ENCODE assay signal across 8 mouse cellular contexts in genomic region chr4:131920595-131921351, GRCm38 (mm10). TPM values are rescaled to one million over a fixed set of nuclear protein-coding genes. Genes with fewer than 3 reads are reported as not detected.
A peak's percentile ranks its signal among the peaks of the same experiment; 100 is the strongest.
DNase-seq lines count a peak whose midpoint lies in the region; ATAC-seq and TF ChIP-seq lines count a peak whose summit lies in the region.

No protein-coding gene starts in this region.

- peaks cover 97% of the 10 kb centered on the region for H3K27me3 ChIP-seq in embryonic facial prominence, embryonic 10.5 days (replicated peaks; ENCODE audit: low read depth, poor library complexity, severe bottlenecking)
- H3K27me3 ChIP-seq in heart, embryonic 14.5 days (ENCODE audit: control insufficient read depth, insufficient read depth, low read length) = peaks cover 5% of the 10 kb centered on the region
- peaks cover 14% of the 10 kb centered on the region for H3K27me3 ChIP-seq in kidney, embryonic 16.5 days (ENCODE audit: insufficient read depth, low read length)
- H3K27me3 ChIP-seq in testis, adult 2 months (ENCODE audit: control insufficient read depth, insufficient read depth, low read length) = no peaks in the 10 kb centered on the region

- under 1% methylated on average over 76 of the region's 76 CpGs for WGBS in embryonic facial prominence, embryonic 10.5 days
- WGBS in heart, embryonic 14.5 days = under 1% methylated on average over 73 of the region's 76 CpGs
- WGBS in kidney, embryonic 16.5 days = under 1% methylated on average over 70 of the region's 76 CpGs

- DNase-seq in ovary, postnatal 36 days (ENCODE audit: low spot score) = peak; percentile 61
- DNase-seq in ovary, adult 18-20 months (ENCODE audit: low spot score) = no peak
- peak; percentile 89 for DNase-seq in embryonic facial prominence, embryonic 10.5 days (ENCODE audit: low spot score)
- DNase-seq in lung, postnatal 36 days = peak; percentile 42
- DNase-seq in left cerebral cortex, adult 9 months (ENCODE audit: low spot score in 2 of 2) = no peak

- H3K9ac ChIP-seq in heart, embryonic 14.5 days (ENCODE audit: low read length) = peak overlapping the region; percentile 81
- H3K9ac ChIP-seq in kidney, embryonic 16.5 days (replicated peaks; ENCODE audit: low read length) = peak overlapping the region; percentile 76

- TF ChIP-seq POLR2A in testis, adult 2 months (IDR thresholded peaks at IDR 0.05; ENCODE audit: control insufficient read depth, low read depth, low read length) = peak; percentile 13; the same call in 1 of the 2 replicates

- peak overlapping the region; percentile 88 for H3K4me2 ChIP-seq in heart, embryonic 14.5 days (ENCODE audit: low read length)
- H3K4me2 ChIP-seq in kidney, embryonic 16.5 days (replicated peaks; ENCODE audit: low read depth, low read length) = peak overlapping the region; percentile 90

- no peak for TF ChIP-seq CTCF in testis, adult 2 months (IDR thresholded peaks at IDR 0.05; ENCODE audit: control insufficient read depth, insufficient read depth, insufficient replicate concordance, low read depth, low read length)

- H3K27ac ChIP-seq in embryonic facial prominence, embryonic 10.5 days (replicated peaks) = peak overlapping the region; percentile 96
- H3K27ac ChIP-seq in heart, embryonic 14.5 days (replicated peaks in 1 of 2; ENCODE audit: control insufficient read depth in 1 of 2, insufficient read depth in 1 of 2, low read depth in 2 of 2, low read length in 2 of 2) = peak overlapping the region; percentile 76 to 91
- peak overlapping the region; percentile 83 for H3K27ac ChIP-seq in kidney, embryonic 16.5 days (ENCODE audit: low read length)
- H3K27ac ChIP-seq in testis, adult 2 months (ENCODE audit: control insufficient read depth, insufficient read depth, low read depth, low read length) = peak overlapping the region; percentile 10

- ATAC-seq in heart, embryonic 14.5 days (ENCODE audit: insufficient number of reproducible peaks, insufficient read depth, low FRiP score, low read depth) = peak; percentile 5; the same call in 1 of the 2 replicates
- peak; percentile 20; the same call in 1 of the 2 replicates for ATAC-seq in kidney, embryonic 16.5 days (ENCODE audit: low FRiP score, low TSS enrichment)

- H3K4me1 ChIP-seq in embryonic facial prominence, embryonic 10.5 days = peaks cover 93% of the 10 kb centered on the region
- H3K4me1 ChIP-seq in heart, embryonic 14.5 days (ENCODE audit: control insufficient read depth in 2 of 2, insufficient read depth in 2 of 2, low read length in 2 of 2) = peaks cover 52 to 83% of the 10 kb centered on the region in 2 experiments
- peaks cover 84% of the 10 kb centered on the region for H3K4me1 ChIP-seq in kidney, embryonic 16.5 days (ENCODE audit: insufficient read depth, low read length)
- peaks cover 42% of the 10 kb centered on the region for H3K4me1 ChIP-seq in testis, adult 2 months (ENCODE audit: control insufficient read depth, insufficient read depth, low read length)

- H3K4me3 ChIP-seq in embryonic facial prominence, embryonic 10.5 days = peak overlapping the region; percentile 80
- H3K4me3 ChIP-seq in heart, embryonic 14.5 days (ENCODE audit: control insufficient read depth in 1 of 2, insufficient read depth in 1 of 2, low read depth in 1 of 2, low read length in 2 of 2) = peak overlapping the region; percentile 72 to 75
- peak overlapping the region; percentile 67 for H3K4me3 ChIP-seq in kidney, embryonic 16.5 days (ENCODE audit: low read length)
- H3K4me3 ChIP-seq in testis, adult 2 months (ENCODE audit: control insufficient read depth, low read depth, low read length) = peak overlapping the region; percentile 71

- H3K36me3 ChIP-seq in embryonic facial prominence, embryonic 10.5 days (replicated peaks) = peaks cover 36% of the 10 kb centered on the region
- peaks cover 19% of the 10 kb centered on the region for H3K36me3 ChIP-seq in heart, embryonic 14.5 days (ENCODE audit: control insufficient read depth, insufficient read depth, low read length)
- peaks cover 15% of the 10 kb centered on the region; the same call in 1 of the 2 replicates for H3K36me3 ChIP-seq in kidney, embryonic 16.5 days (ENCODE audit: insufficient read depth, low read length)
- no peaks in the 10 kb centered on the region for H3K36me3 ChIP-seq in testis, adult 2 months (ENCODE audit: control insufficient read depth, insufficient read depth, low read length)

- no peaks in the 10 kb centered on the region for H3K9me3 ChIP-seq in embryonic facial prominence, embryonic 10.5 days
- H3K9me3 ChIP-seq in heart, embryonic 14.5 days (ENCODE audit: control insufficient read depth, low read length) = no peaks in the 10 kb centered on the region
- H3K9me3 ChIP-seq in kidney, embryonic 16.5 days (ENCODE audit: low read length) = no peaks in the 10 kb centered on the region

RNA-seq across cellular contexts. Expression of gene Tmem200b, which starts 0.8 kb away (rescaled TPM):
- 2.1 and 2.8 TPM in 2 replicates for polyA plus RNA-seq in embryonic facial prominence, embryonic 10.5 days (2016; fragmentation: Nextera tagmentation; extraction: Ambion mirVana)
- polyA plus RNA-seq in heart, embryonic 14.5 days (2014; fragmentation: Nextera tagmentation; extraction: Ambion mirVana) = 3.6 and 4.3 TPM in 2 replicates
- polyA plus RNA-seq in kidney, embryonic 16.5 days (2015; fragmentation: Nextera tagmentation; extraction: Ambion mirVana) = 0.54 and 1.0 TPM in 2 replicates
- polyA plus RNA-seq in testis, adult 2 months (2012; rRNA removed) = 11.2 and 13.3 TPM in 2 replicates

RNA-seq across cellular contexts. Expression of gene Srsf4, which starts 47.4 kb away (rescaled TPM):
- polyA plus RNA-seq in embryonic facial prominence, embryonic 10.5 days (2016; fragmentation: Nextera tagmentation; extraction: Ambion mirVana) = 142 and 143 TPM in 2 replicates
- polyA plus RNA-seq in heart, embryonic 14.5 days (2014; fragmentation: Nextera tagmentation; extraction: Ambion mirVana) = 63.6 and 69.1 TPM in 2 replicates
- polyA plus RNA-seq in kidney, embryonic 16.5 days (2015; fragmentation: Nextera tagmentation; extraction: Ambion mirVana) = 107 and 108 TPM in 2 replicates
- 41.6 and 44.1 TPM in 2 replicates for polyA plus RNA-seq in testis, adult 2 months (2012; rRNA removed)

Comparison
In these comparisons a context has a peak if more than half of its experiments do, and no peak if none do; other contexts are left out.
1. DNase-seq: peak in ovary, postnatal 36 days (single experiment), embryonic facial prominence, embryonic 10.5 days (single experiment) and lung, postnatal 36 days (single experiment); none in ovary, adult 18-20 months (single experiment) and left cerebral cortex, adult 9 months (0 of 2).
2. H3K27ac ChIP-seq: peak in every context shown above with its lines; median percentile 96 in embryonic facial prominence, embryonic 10.5 days; 84 in heart, embryonic 14.5 days; 83 in kidney, embryonic 16.5 days; 10 in testis, adult 2 months.
3. Peak in every context shown above with its lines, with median percentiles within 50 percentile points of each other: H3K4me3 ChIP-seq.